Mouse (Mus musculus) megakaryocyte progenitor cell, adult 5-6 weeks (primary cell): ENCODE data around the gene Olfr547. TPM values are rescaled to one million over a fixed set of nuclear protein-coding genes. Genes with fewer than 3 reads are reported as not detected.
A peak's percentile ranks its signal among the peaks of the same experiment; 100 is the strongest.

Experiments
- ATAC-seq: replicated peaks from 2 replicates; pipeline ENCODE4 v1.8.0; 2016; ENCODE audit warnings: mild to moderate bottlenecking, moderate TSS enrichment, inconsistent platforms; ENCODE audit not compliant: poor library complexity
- total RNA-seq, 2 experiments: library from RNA; stranded (forward) in 1 of 2; stranded (reverse) in 1 of 2; fragments of 157-497, 149-512 nt in 1 of 2; fragments of 200-1000 nt in 1 of 2; gene quantifications; 2 replicates each; pipeline versions ENCODE4 v1.2.3 to v1.2.4; 2015 to 2017

Olfr547 gene
- total RNA-seq, 2 experiments from 2014 or later, result not detected

GRCm38 (mm10) chr7:102564999-102565997, 30.7 kb downstream of the Olfr547 start, which contains the start of gene Trim21:
TSS of gene Trim21 (minus strand) at chr7:102565486.
- ATAC-seq, result peak; percentile 98

DNA sequence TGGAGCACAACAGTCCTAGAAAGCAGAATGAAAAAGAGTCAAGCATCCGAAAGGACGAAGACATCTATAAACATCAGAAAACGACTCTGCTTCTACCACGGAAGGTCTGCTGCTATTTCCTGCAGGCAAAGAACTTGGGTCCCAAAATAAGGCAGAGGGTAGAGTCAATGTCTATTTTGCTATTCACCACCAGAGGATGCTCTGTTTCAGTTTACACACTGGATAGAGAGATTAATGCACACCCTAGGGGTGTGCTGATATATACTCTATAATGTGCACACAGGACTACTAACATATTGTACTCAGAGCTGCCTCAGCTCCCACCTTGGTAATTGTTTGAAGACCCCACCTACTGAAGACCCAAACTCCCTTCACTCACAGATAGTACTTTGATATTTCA, 31.7 kb downstream of the Olfr547 start:
- peak; percentile 42 for ATAC-seq

DNA sequence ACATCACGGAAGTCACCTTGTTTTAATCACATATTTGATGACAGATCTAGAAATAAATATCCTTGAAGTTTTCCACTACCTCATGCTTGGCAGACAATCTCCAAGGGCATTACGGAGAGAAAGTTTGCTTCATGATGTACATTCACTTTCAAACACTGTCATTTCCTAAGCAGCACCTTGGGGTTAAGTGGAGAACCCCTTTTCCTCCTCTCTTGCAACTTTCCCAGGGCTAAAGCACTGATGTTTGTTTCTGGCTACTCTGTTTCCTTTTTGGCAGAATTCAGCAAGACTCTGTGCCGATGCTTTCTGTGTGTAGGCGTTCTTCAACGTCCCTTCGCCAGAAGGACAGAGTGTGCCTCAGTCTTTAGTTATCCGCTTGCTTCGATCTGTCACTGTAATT, 36.6 kb downstream of the Olfr547 start, which contains the start of gene Olfr550:
Gene Olfr550 (plus strand): TSS at position 301 of the 400 bp plus-strand sequence.
- no peak for ATAC-seq

DNA sequence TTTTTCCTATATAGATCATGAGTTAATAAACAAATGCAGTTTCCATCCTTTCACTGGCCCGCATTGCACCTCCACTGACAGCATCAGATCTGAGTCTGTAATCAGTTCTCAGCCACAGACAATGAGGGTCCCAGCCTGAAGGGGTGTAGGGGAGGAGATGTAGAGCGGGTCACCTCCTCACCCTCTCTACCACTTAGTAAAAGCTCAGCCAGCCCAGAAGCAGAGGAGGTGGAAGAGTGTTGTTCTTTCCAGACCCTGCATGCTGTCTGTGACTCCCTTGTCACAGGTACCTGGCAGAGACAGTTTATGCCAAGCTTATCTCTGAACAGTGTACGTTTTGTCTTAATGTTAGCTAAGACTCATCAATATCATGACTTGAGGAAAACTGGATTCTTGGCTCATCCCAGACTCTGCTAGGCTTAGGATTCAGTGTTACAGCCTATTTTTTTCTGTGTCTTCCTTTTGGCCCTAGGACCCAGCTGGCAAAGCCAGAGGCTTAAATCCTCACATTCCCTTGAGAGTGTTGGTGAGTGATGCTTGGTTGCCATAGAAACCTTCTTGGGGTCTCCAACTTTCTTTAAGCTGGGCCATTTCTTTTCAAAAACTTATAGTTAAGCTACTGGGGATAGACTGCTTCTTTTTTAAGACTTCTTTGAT, 38.8 kb downstream of the Olfr547 start:
- ATAC-seq, result no peak

- peak; percentile 45 for ATAC-seq
Measured at GRCm38 (mm10) chr7:102575998-102576397, 41.4 kb downstream of the Olfr547 start.

Other genes starting within 250 kb of the Olfr547 start
- 245 and 255 TPM in 2 replicates for gene Rrm1, start 93.1 kb upstream of the Olfr547 start, total RNA-seq (2015)
- gene Rrm1, start 93.1 kb upstream of the Olfr547 start, total RNA-seq (2017), result 673 and 874 TPM in 2 replicates
- gene Olfr543, start 53.1 kb upstream of the Olfr547 start, total RNA-seq (2015), result not detected in 2 replicates
- not detected in 2 replicates for gene Olfr543, start 53.1 kb upstream of the Olfr547 start, total RNA-seq (2017)
- not detected in 2 replicates for gene Olfr544, start 46.4 kb upstream of the Olfr547 start, total RNA-seq (2015)
- not detected in 2 replicates for gene Olfr544, start 46.4 kb upstream of the Olfr547 start, total RNA-seq (2017)
- gene Olfr545, start 35.2 kb upstream of the Olfr547 start, total RNA-seq (2015), result not detected in 2 replicates
- not detected in 2 replicates for gene Olfr545, start 35.2 kb upstream of the Olfr547 start, total RNA-seq (2017)
- not detected in 2 replicates for gene Olfr548-ps1, start 6.1 kb downstream of the Olfr547 start, total RNA-seq (2015)
- gene Olfr548-ps1, start 6.1 kb downstream of the Olfr547 start, total RNA-seq (2017), result not detected in 2 replicates
- gene Olfr549, start 15.1 kb downstream of the Olfr547 start, total RNA-seq (2015), result not detected in 2 replicates
- gene Olfr549, start 15.1 kb downstream of the Olfr547 start, total RNA-seq (2017), result not detected in 2 replicates
- 7.4 and 11.5 TPM in 2 replicates for gene Trim21, start 30.7 kb downstream of the Olfr547 start, total RNA-seq (2015)
- 29.3 and 45.8 TPM in 2 replicates for gene Trim21, start 30.7 kb downstream of the Olfr547 start, total RNA-seq (2017)
- 0.27 TPM in 1 of 2 replicates, not detected in the other for gene Olfr550, start 36.7 kb downstream of the Olfr547 start, total RNA-seq (2015)
- gene Olfr550, start 36.7 kb downstream of the Olfr547 start, total RNA-seq (2017), result not detected in 2 replicates
- gene Olfr551, start 57.1 kb downstream of the Olfr547 start, total RNA-seq (2015), result not detected in 2 replicates
- not detected in 2 replicates for gene Olfr551, start 57.1 kb downstream of the Olfr547 start, total RNA-seq (2017)
- 0.10 TPM in 1 of 2 replicates, not detected in the other for gene Olfr552, start 63.0 kb downstream of the Olfr547 start, total RNA-seq (2015)
- not detected in 2 replicates for gene Olfr552, start 63.0 kb downstream of the Olfr547 start, total RNA-seq (2017)
- not detected in 2 replicates for gene Olfr553, start 83.5 kb downstream of the Olfr547 start, total RNA-seq (2015)
- not detected in 2 replicates for gene Olfr553, start 83.5 kb downstream of the Olfr547 start, total RNA-seq (2017)
- gene Olfr554, start 103.7 kb downstream of the Olfr547 start, total RNA-seq (2015), result not detected in 2 replicates
- gene Olfr554, start 103.7 kb downstream of the Olfr547 start, total RNA-seq (2017), result not detected in 2 replicates
- gene Olfr555, start 124.1 kb downstream of the Olfr547 start, total RNA-seq (2015), result not detected in 2 replicates
- gene Olfr555, start 124.1 kb downstream of the Olfr547 start, total RNA-seq (2017), result not detected in 2 replicates
- not detected in 2 replicates for gene Olfr556, start 130.2 kb downstream of the Olfr547 start, total RNA-seq (2015)
- not detected in 2 replicates for gene Olfr556, start 130.2 kb downstream of the Olfr547 start, total RNA-seq (2017)
- 6.1 and 6.4 TPM in 2 replicates for gene Trim68, start 152.6 kb downstream of the Olfr547 start, total RNA-seq (2015)
- 4.8 and 5.6 TPM in 2 replicates for gene Trim68, start 152.6 kb downstream of the Olfr547 start, total RNA-seq (2017)
- not detected in 2 replicates for gene Olfr557, start 161.2 kb downstream of the Olfr547 start, total RNA-seq (2015)
- gene Olfr557, start 161.2 kb downstream of the Olfr547 start, total RNA-seq (2017), result 0.24 TPM in 1 of 2 replicates, not detected in the other
- not detected in 2 replicates for gene Olfr558, start 167.5 kb downstream of the Olfr547 start, total RNA-seq (2015)
- gene Olfr558, start 167.5 kb downstream of the Olfr547 start, total RNA-seq (2017), result not detected in 2 replicates
- gene Olfr33, start 184.3 kb downstream of the Olfr547 start, total RNA-seq (2015), result not detected in 2 replicates
- not detected in 2 replicates for gene Olfr33, start 184.3 kb downstream of the Olfr547 start, total RNA-seq (2017)
- gene Olfr559, start 192.7 kb downstream of the Olfr547 start, total RNA-seq (2015), result not detected in 2 replicates
- not detected in 2 replicates for gene Olfr559, start 192.7 kb downstream of the Olfr547 start, total RNA-seq (2017)
- gene Olfr560, start 224.6 kb downstream of the Olfr547 start, total RNA-seq (2015), result not detected in 2 replicates
- gene Olfr560, start 224.6 kb downstream of the Olfr547 start, total RNA-seq (2017), result not detected in 2 replicates
- not detected in 2 replicates for gene Olfr78, start 224.7 kb downstream of the Olfr547 start, total RNA-seq (2015)
- gene Olfr78, start 224.7 kb downstream of the Olfr547 start, total RNA-seq (2017), result not detected in 2 replicates
- gene Olfr561, start 236.5 kb downstream of the Olfr547 start, total RNA-seq (2015), result not detected in 2 replicates
- not detected in 2 replicates for gene Olfr561, start 236.5 kb downstream of the Olfr547 start, total RNA-seq (2017)